Comparison of ENCODE assay signal across 7 mouse cellular contexts in genomic region chr12:105562936-105563680, GRCm38 (mm10). TPM values are rescaled to one million over a fixed set of nuclear protein-coding genes. Genes with fewer than 3 reads are reported as not detected.
A peak's percentile ranks its signal among the peaks of the same experiment; 100 is the strongest.
DNase-seq lines count a peak whose midpoint lies in the region; ATAC-seq lines count a peak whose summit lies in the region.

Bdkrb2 (plus strand) TSS chr12:105563226.

- no peaks in the 10 kb centered on the region for H3K9me3 ChIP-seq in midbrain, embryonic 11.5 days (ENCODE audit: control insufficient read depth, low read length)

- H3K27ac ChIP-seq in midbrain, embryonic 11.5 days (ENCODE audit: low read depth, low read length) = no peak within 1 kb of the TSS

- no peaks in the 10 kb centered on the region for H3K36me3 ChIP-seq in midbrain, embryonic 11.5 days (ENCODE audit: control insufficient read depth, insufficient read depth, low read length)

- H3K4me2 ChIP-seq in midbrain, embryonic 11.5 days = peak within 1 kb of the TSS; percentile 64

- peak within 1 kb of the TSS; percentile 32 for H3K4me3 ChIP-seq in midbrain, embryonic 11.5 days (ENCODE audit: low read depth, low read length)

- WGBS in midbrain, embryonic 11.5 days = 2% methylated on average over 25 of the region's 25 CpGs

- DNase-seq in NIH3T3 (ENCODE audit: low read depth) = peak; percentile 34
- DNase-seq in adrenal gland, postnatal 14 days = peak; percentile 85
- DNase-seq in kidney, postnatal 10 days = peak; percentile 66
- DNase-seq in midbrain, embryonic 11.5 days (ENCODE audit: low spot score, missing footprints) = peak; percentile 93
- no peak for DNase-seq in c-Kit-positive CD71-positive TER-119-positive erythroid progenitor cells, embryonic 14.5 days (ENCODE audit: low spot score)
- no peak for DNase-seq in spleen, adult 12 weeks (ENCODE audit: low spot score)

- peaks cover 11% of the 10 kb centered on the region for H3K4me1 ChIP-seq in midbrain, embryonic 11.5 days (ENCODE audit: control insufficient read depth, insufficient read depth, low read length)

- H3K9ac ChIP-seq in midbrain, embryonic 11.5 days (ENCODE audit: low read length) = peak within 1 kb of the TSS; percentile 31

- peaks cover 23% of the 10 kb centered on the region for H3K27me3 ChIP-seq in midbrain, embryonic 11.5 days (ENCODE audit: control insufficient read depth, insufficient read depth, low read length)

- peak; percentile 25 for ATAC-seq in granulocyte monocyte progenitor cell, adult 5-6 weeks (replicated peaks; ENCODE audit: poor library complexity, severe bottlenecking)
- ATAC-seq in midbrain, embryonic 11.5 days (ENCODE audit: low FRiP score) = peak; percentile 80

RNA-seq across cellular contexts. Expression of gene Bdkrb2, which starts in this region (rescaled TPM):
- 10.0 and 11.9 TPM in 2 replicates for total RNA-seq in adrenal gland, postnatal 14 days (2021)
- not detected in 2 replicates for total RNA-seq in granulocyte monocyte progenitor cell, adult 5-6 weeks (2014; fragmentation: Nextera tagmentation)
- total RNA-seq in granulocyte monocyte progenitor cell, adult 5-6 weeks (2017) = not detected in 2 replicates
- polyA plus RNA-seq in midbrain, embryonic 11.5 days (2014; fragmentation: Nextera tagmentation; extraction: Ambion mirVana) = 0.10 and 0.12 TPM in 2 replicates

Comparison
In these comparisons a context has a peak if more than half of its experiments do, and no peak if none do; other contexts are left out.
1. RNA of gene Bdkrb2 (total RNA-seq): 10.0 to 11.9 TPM in adrenal gland, postnatal 14 days; not detected in granulocyte monocyte progenitor cell, adult 5-6 weeks; every median in the first group is over 10 times any median in the second.
2. Peak in ATAC-seq in granulocyte monocyte progenitor cell, adult 5-6 weeks; RNA of the gene not detected or under 1 TPM.
3. Peak in DNase-seq, ATAC-seq, H3K4me3 ChIP-seq, H3K9ac ChIP-seq and H3K4me2 ChIP-seq in midbrain, embryonic 11.5 days; RNA of the gene not detected or under 1 TPM.
4. DNase-seq: peak in NIH3T3 (single experiment), adrenal gland, postnatal 14 days (single experiment) and kidney, postnatal 10 days (single experiment); none in c-Kit-positive CD71-positive TER-119-positive erythroid progenitor cells, embryonic 14.5 days (single experiment) and spleen, adult 12 weeks (single experiment).